Mouse (Mus musculus): Measurements from ENCODE around the gene Csrnp3. TPM values are rescaled to one million over a fixed set of nuclear protein-coding genes. Genes with fewer than 3 reads are reported as not detected.

Gene Csrnp3
- polyA plus RNA-seq, 1 experiment from 2014 or later, result 7.0 TPM

DNA sequence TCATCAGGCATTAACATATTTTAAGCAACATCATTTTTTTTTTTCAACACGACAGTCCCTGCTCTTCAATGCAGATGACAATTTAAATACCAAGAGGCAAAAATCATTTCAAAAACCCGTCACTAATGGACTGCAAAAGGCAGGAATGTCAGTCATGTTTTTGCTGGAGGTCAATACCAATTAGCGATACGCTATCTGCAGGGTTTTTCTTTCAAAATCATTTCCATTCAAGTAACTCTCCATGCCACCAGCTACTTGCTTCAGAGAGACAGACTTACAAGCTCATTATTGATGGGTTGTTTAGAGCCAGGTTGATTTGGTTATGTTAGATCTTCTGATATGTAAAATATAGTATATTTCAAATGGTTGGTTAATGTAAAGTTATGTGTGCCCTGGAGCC is 145.2 kb downstream of the Csrnp3 start:
- no peak for ATAC-seq (ENCODE audit: insufficient number of reproducible peaks, insufficient read depth, low FRiP score, low TSS enrichment)
- WGBS, result 39% methylated on average over 4 of the region's 4 CpGs
- Histone ChIP-seq H3K4me3 (no peak overlapping the region), H3K27ac (no peak overlapping the region), H3K9me3 (no peaks in the 10 kb centered on the region), H3K4me1 (peaks cover 12% of the 10 kb centered on the region), H3K27me3 (no peaks in the 10 kb centered on the region), H3K9ac (no peak overlapping the region), H3K36me3 (no peaks in the 10 kb centered on the region), H3K4me2 (replicated peaks) (no peak overlapping the region)

DNA sequence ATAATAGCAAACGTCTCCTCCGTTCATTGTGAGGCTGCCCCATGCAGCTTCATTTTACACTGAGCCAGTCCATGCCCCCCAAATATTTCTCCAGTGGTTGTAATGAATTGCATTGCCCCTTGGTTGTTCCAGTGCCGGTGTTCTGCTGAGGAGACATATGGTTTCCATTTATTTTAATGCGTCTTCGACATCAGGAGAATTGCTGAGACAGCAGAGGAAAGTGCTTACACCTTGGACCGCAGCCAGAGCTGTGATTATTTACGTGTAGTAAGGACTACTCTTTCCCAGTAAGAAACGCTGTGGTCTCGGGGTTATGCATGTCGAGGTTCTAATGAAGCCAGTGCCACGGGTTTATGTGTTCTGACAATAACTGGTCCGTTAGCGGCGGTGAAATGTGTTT is 147.8 kb downstream of the Csrnp3 start:
- 13% methylated on average over 14 of the region's 14 CpGs for WGBS
- 0 out of 2 replicates have a peak overlapping the region, but pooled peaks have one; percentile 20 for H3K27ac ChIP-seq
- H3K4me3 ChIP-seq, result no peak overlapping the region
- peak overlapping the region; percentile 31 for H3K4me2 ChIP-seq (replicated peaks)
- no peaks in the 10 kb centered on the region for H3K9me3 ChIP-seq
- ATAC-seq (ENCODE audit: insufficient number of reproducible peaks, insufficient read depth, low FRiP score, low TSS enrichment), result 0 out of 2 replicates have a peak, but pooled peaks have one; percentile 38
- H3K36me3 ChIP-seq, result no peaks in the 10 kb centered on the region
- no peaks in the 10 kb centered on the region for H3K27me3 ChIP-seq
- peaks cover 14% of the 10 kb centered on the region for H3K4me1 ChIP-seq
- H3K9ac ChIP-seq, result no peak overlapping the region

DNA sequence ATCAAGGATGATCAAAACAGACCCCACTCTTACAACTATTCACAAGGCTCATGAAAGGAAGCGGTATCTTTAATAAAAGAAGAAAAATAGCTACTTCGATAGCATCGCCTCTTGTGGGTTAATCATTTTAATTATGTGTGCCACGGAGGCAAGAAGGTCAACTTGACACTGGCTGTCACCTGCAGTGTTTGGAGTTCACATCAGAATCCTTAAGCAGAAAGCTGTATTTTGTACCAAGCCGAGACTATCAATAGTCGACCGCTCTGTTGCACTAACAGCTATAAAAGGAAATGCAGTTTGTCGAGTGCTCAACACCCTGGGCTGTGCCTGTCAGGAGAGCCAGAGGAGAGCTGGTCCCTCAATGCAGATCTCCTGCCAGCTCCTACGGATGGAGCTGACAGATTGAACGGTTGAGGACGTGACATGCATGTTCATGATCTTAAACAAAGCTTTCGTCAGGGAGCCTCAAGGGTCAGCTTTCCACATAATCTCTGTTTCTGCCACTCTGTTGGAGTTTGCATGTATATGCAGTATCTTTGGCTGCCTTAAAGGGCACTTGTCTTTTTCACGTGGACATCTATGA is 149.4 kb downstream of the Csrnp3 start:
- Histone ChIP-seq H3K4me3 (no peak overlapping the region), H3K4me2 (replicated peaks) (no peak overlapping the region), H3K36me3 (no peaks in the 10 kb centered on the region), H3K9ac (no peak overlapping the region), H3K9me3 (no peaks in the 10 kb centered on the region), H3K27ac (no peak overlapping the region), H3K27me3 (no peaks in the 10 kb centered on the region), H3K4me1 (peaks cover 14% of the 10 kb centered on the region)
- 52% methylated on average over 13 of the region's 13 CpGs for WGBS
- no peak for ATAC-seq (ENCODE audit: insufficient number of reproducible peaks, insufficient read depth, low FRiP score, low TSS enrichment)

DNA sequence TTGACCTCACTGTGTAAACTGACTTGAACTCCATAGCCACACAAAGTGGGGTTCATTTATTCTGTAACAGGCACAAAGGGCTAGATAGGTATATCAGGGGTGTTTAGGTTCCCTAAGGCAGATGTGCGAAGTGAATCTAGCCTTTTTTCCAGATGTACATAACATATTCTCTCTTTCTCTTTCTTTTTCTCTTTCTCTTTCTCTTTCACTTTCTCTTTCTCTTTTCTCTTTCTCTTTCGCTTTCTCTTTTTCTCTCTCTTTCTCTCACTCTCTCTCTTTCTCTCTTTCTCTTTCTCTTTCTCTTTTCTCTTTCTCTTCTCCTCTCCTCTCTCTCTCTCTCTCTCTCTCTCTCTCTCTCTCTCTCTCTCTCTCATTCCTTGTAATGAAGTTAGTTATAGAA is 153.2 kb downstream of the Csrnp3 start:
- WGBS, result 96% methylated on average over 2 of the region's 2 CpGs
- ATAC-seq (ENCODE audit: insufficient number of reproducible peaks, insufficient read depth, low FRiP score, low TSS enrichment), result no peak
- H3K36me3 ChIP-seq, result no peaks in the 10 kb centered on the region
- no peaks in the 10 kb centered on the region for H3K27me3 ChIP-seq
- peaks cover 2% of the 10 kb centered on the region; the same call in 1 of the 2 replicates for H3K4me1 ChIP-seq
- no peak overlapping the region for H3K4me2 ChIP-seq (replicated peaks)
- H3K27ac ChIP-seq, result no peak overlapping the region
- H3K9ac ChIP-seq, result no peak overlapping the region
- H3K9me3 ChIP-seq, result no peaks in the 10 kb centered on the region
- no peak overlapping the region for H3K4me3 ChIP-seq

DNA sequence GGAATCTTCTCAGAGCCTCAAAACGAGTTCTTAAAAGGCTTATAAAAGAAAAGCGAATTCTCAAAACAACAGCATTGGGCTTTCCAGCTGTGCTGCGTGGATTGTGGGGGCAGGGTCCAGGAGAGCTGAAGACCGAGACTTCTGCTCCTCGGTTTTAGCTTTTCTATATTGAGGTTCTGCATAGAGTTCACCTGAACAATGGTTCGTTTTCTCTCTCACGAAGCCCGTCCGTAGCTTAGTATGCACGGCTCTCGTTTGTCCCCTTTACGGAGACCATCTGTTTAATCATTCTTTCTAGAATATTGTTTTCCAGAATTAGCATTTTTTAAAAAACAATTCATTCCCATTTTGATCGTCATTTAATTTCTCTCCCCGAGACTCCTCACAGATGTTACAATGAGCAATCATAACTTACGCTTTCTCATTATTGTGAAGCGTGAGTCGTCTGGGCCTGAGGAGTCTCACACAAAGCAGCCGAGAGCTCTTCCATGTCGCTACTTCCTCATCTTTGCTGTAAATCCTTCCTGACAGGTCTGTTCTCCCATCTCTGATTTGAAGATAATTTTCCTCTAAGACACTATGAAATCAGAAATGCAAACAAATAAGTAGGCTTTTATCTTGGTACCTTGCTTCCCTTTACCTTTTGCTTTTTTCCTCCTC is 163.6 kb downstream of the Csrnp3 start:
- H3K4me3 ChIP-seq, result no peak overlapping the region
- H3K27ac ChIP-seq, result no peak overlapping the region
- no peak for ATAC-seq (ENCODE audit: insufficient number of reproducible peaks, insufficient read depth, low FRiP score, low TSS enrichment)
- H3K4me2 ChIP-seq (replicated peaks), result no peak overlapping the region
- H3K36me3 ChIP-seq, result no peaks in the 10 kb centered on the region
- H3K9ac ChIP-seq, result no peak overlapping the region
- no peaks in the 10 kb centered on the region for H3K9me3 ChIP-seq
- 87% methylated on average over 19 of the region's 19 CpGs for WGBS
- H3K27me3 ChIP-seq, result no peaks in the 10 kb centered on the region
- no peaks in the 10 kb centered on the region for H3K4me1 ChIP-seq

DNA sequence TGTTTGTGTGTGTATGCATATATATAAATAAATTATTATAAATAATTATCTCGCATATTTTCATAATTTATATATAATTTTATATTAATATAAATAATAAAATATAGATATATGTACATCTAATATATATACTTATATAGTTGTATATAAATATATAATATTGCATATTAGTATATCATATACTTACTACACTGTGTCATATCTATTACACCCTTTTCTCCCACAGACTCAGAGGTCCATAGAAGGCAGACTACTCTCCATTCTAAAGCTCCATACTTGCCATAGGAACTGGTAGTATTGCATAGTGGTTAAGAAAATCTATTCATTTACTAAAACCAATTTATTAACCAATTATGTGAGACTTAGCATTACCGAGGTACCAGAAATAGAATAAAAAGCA is 164.1 kb downstream of the Csrnp3 start:
- Histone ChIP-seq H3K9ac (no peak overlapping the region), H3K27ac (no peak overlapping the region), H3K36me3 (no peaks in the 10 kb centered on the region), H3K27me3 (no peaks in the 10 kb centered on the region), H3K4me1 (no peaks in the 10 kb centered on the region), H3K4me2 (replicated peaks) (no peak overlapping the region), H3K9me3 (no peaks in the 10 kb centered on the region), H3K4me3 (no peak overlapping the region)
- 76% methylated on average over 2 of the region's 2 CpGs for WGBS
- no peak for ATAC-seq (ENCODE audit: insufficient number of reproducible peaks, insufficient read depth, low FRiP score, low TSS enrichment)

DNA sequence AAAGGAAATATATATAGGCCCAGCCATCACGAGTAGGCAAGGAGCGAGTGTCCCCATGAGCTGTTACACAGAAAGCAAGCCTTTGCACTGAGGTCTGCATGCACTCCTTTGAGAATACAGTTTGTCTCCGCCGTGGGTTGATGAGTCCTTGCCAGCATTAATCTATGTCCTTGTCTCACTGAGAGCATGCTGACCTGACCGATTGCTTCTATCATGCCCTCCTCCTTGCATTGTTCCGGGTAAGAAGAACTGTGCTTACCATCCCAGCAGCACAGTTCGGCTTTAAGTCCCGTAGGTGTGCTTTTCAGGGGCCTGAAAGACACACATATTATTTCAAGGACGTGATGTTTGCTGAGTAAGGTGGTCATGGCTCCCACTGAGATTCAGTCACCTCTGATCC is 173.1 kb downstream of the Csrnp3 start:
- no peak overlapping the region for H3K9ac ChIP-seq
- H3K27ac ChIP-seq, result no peak overlapping the region
- no peak for ATAC-seq (ENCODE audit: insufficient number of reproducible peaks, insufficient read depth, low FRiP score, low TSS enrichment)
- no peaks in the 10 kb centered on the region for H3K36me3 ChIP-seq
- H3K27me3 ChIP-seq, result no peaks in the 10 kb centered on the region
- no peaks in the 10 kb centered on the region for H3K9me3 ChIP-seq
- WGBS, result 87% methylated on average over 9 of the region's 9 CpGs
- no peaks in the 10 kb centered on the region for H3K4me1 ChIP-seq
- no peak overlapping the region for H3K4me3 ChIP-seq
- no peak overlapping the region for H3K4me2 ChIP-seq (replicated peaks)

DNA sequence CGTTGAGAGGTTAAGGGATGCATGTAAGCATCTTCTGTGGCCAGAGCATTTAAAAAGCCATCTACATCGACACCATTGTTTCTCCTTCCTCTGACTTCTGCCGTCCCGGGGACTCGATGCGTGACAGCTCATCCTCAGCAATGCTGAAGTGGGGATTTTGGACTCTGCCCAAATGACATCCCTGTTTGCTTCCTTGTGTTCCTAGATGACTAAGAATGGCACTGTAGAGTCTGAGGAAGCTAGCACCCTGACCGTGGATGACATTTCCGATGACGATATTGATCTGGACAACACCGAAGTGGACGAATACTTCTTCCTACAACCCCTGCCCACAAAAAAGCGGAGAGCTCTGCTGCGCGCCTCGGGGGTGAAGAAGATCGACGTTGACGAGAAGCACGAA is 173.7 kb downstream of the Csrnp3 start:
- no peak overlapping the region for H3K4me2 ChIP-seq (replicated peaks)
- H3K36me3 ChIP-seq, result no peaks in the 10 kb centered on the region
- H3K27me3 ChIP-seq, result no peaks in the 10 kb centered on the region
- no peak overlapping the region for H3K4me3 ChIP-seq
- H3K27ac ChIP-seq, result no peak overlapping the region
- no peaks in the 10 kb centered on the region for H3K9me3 ChIP-seq
- WGBS, result 91% methylated on average over 19 of the region's 19 CpGs
- H3K9ac ChIP-seq, result no peak overlapping the region
- no peak for ATAC-seq (ENCODE audit: insufficient number of reproducible peaks, insufficient read depth, low FRiP score, low TSS enrichment)
- H3K4me1 ChIP-seq, result no peaks in the 10 kb centered on the region

DNA sequence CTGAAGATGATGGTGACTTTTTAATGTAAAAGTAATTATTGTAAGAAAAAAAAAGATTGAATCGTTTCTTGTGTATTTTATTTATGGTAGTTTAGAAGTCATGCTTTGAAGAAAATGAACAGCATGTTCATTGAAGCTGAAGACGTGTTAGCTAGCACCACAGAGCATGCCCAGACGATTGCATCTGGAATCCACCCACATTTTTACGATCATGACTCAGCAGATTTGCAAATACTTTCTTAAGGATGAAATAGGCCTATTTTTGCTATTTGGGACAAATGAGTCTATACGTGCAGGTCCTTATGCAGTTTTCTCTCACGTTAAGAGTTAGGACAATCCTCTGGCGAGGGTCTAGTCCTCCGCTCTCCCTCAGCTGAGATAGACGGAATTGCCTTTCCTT is 177.9 kb downstream of the Csrnp3 start:
- Histone ChIP-seq H3K4me1 (no peaks in the 10 kb centered on the region), H3K27ac (no peak overlapping the region), H3K4me2 (replicated peaks) (no peak overlapping the region), H3K36me3 (no peaks in the 10 kb centered on the region), H3K9me3 (no peaks in the 10 kb centered on the region), H3K27me3 (no peaks in the 10 kb centered on the region), H3K4me3 (no peak overlapping the region), H3K9ac (no peak overlapping the region)
- WGBS, result 91% methylated on average over 9 of the region's 9 CpGs
- ATAC-seq (ENCODE audit: insufficient number of reproducible peaks, insufficient read depth, low FRiP score, low TSS enrichment), result no peak

DNA sequence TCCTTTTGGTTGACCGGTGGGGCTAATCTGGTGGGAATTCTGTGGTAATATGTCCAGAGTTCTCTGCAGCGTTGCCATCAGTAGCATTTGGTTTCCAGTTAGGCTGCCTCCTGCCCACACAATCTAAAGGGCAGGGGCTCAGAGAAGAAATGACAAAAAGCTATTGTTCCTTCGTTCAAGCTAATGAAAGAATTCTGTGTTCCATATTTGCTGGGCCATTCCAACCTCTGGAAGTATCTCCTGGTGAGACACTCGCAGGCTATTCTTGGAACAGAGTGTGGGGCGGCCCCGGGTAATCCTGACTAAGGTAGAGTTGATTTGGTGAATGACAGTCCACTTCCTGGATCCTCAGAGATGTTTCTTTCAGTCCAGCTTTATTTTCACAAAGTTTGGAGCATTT is 179.3 kb downstream of the Csrnp3 start:
- Histone ChIP-seq H3K36me3 (no peaks in the 10 kb centered on the region), H3K4me3 (no peak overlapping the region), H3K4me2 (replicated peaks) (no peak overlapping the region), H3K27ac (no peak overlapping the region), H3K9ac (no peak overlapping the region), H3K4me1 (0 out of 2 replicates have a peak, but pooled peaks cover 3% of the 10 kb centered on the region), H3K9me3 (no peaks in the 10 kb centered on the region), H3K27me3 (no peaks in the 10 kb centered on the region)
- no peak for ATAC-seq (ENCODE audit: insufficient number of reproducible peaks, insufficient read depth, low FRiP score, low TSS enrichment)
- 35% methylated on average over 6 of the region's 6 CpGs for WGBS

DNA sequence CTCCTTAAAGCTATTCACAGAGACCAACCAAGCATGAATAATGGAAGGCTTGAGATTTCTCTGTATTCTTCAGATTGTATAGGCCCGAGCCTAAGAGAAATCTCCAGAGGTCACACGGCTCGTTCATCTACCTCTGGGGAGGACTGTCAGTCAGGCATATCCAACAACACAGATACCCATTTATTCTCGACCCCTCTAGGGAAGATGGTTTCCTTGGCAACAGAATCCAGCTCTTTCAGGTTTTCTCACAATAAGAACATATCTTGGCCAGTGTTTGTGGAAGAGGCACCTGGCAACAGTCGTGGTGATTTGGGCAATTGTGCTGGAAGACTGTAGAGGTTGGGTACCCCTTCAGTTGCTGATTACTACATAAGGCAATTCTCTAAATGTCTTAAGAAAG is 183.2 kb downstream of the Csrnp3 start:
- H3K9me3 ChIP-seq, result no peaks in the 10 kb centered on the region
- H3K4me1 ChIP-seq, result 0 out of 2 replicates have a peak, but pooled peaks cover 3% of the 10 kb centered on the region
- no peaks in the 10 kb centered on the region for H3K27me3 ChIP-seq
- H3K4me3 ChIP-seq, result no peak overlapping the region
- 27% methylated on average over 5 of the region's 5 CpGs for WGBS
- H3K9ac ChIP-seq, result no peak overlapping the region
- H3K36me3 ChIP-seq, result no peaks in the 10 kb centered on the region
- H3K27ac ChIP-seq, result no peak overlapping the region
- H3K4me2 ChIP-seq (replicated peaks), result no peak overlapping the region
- ATAC-seq (ENCODE audit: insufficient number of reproducible peaks, insufficient read depth, low FRiP score, low TSS enrichment), result peak; percentile 79; the same call in 1 of the 2 replicates

DNA sequence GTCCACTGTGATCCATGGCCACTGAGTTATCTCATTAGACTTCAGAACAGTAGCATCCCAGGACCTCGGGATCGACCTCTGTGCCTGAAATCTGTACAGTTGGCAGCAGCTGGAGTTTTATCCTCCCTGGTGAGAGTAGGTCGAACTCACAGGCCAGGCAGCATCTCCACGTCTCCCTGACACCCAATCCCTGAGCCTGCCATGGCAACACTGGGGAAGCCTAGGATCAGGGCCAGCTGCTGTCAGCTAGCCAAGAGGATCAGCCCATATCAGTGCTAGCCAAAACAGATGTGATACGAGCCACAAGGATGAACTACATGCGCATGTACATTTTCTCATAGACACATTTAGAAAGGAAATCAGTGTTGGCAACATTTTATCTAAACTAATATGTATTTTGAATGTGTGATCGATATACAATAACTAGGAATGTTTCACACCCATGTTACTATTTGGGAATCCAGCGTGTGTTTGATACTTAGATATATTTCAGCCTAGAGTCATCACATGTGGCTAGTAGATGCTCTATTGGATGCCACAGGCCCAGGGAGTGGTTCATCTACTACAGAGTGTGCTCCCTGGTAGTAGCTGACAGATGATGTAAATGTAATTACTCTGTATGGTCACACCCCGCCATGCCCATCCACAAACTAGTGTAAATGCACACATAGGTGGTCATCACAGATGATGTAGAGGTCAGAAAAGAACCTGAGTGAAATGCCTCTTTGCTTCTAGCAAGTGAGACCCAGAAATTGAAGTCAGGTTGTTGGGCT is 189.5 kb downstream of the Csrnp3 start:
- Histone ChIP-seq H3K4me3 (no peak overlapping the region), H3K27me3 (no peaks in the 10 kb centered on the region), H3K4me2 (replicated peaks) (no peak overlapping the region), H3K4me1 (no peaks in the 10 kb centered on the region), H3K9me3 (no peaks in the 10 kb centered on the region), H3K9ac (no peak overlapping the region), H3K36me3 (no peaks in the 10 kb centered on the region), H3K27ac (no peak overlapping the region)
- ATAC-seq (ENCODE audit: insufficient number of reproducible peaks, insufficient read depth, low FRiP score, low TSS enrichment), result no peak
- WGBS, result 76% methylated on average over 9 of the region's 9 CpGs

All from embryonic facial prominence, embryonic 12.5 days (tissue).